Mouse (Mus musculus) gastrocnemius, postnatal 36 days (tissue): ENCODE results near the gene Tbx18. TPM values are rescaled to one million over a fixed set of nuclear protein-coding genes. Genes with fewer than 3 reads are reported as not detected.

ENCODE experiments used
- DNase-seq, 2 experiments: peaks; one replicate each; pipeline ENCODE4 v3.0.0; 2022
- intact Hi-C: fragments of 180-260 bp; cut with DNase I; formaldehyde crosslinking; loops from one replicate; pipeline ENCODE4 v1.15.1; 2025
- long read RNA-seq, 2 experiments: library from polyadenylated mRNA; stranded (forward); transcript quantifications; one replicate each; pipeline ENCODE4 v2.0.0; 2021
- total RNA-seq, 2 experiments: library from RNA; stranded (reverse); gene quantifications; 2 replicates each; pipeline ENCODE4 v1.2.3; 2021

Gene Tbx18
- under 1 TPM; 0.64 to 0.79 TPM for total RNA-seq
- long read RNA-seq, experiment 1, result 0 reads
- long read RNA-seq, experiment 2, full-length matches to known transcripts, result 1 of 1 reads
- long read RNA-seq, experiment 2, partial matches to known transcripts, result 0 of 1 reads
- long read RNA-seq, experiment 2, other reads (novel, unspliced or antisense), result 0 of 1 reads

DNA sequence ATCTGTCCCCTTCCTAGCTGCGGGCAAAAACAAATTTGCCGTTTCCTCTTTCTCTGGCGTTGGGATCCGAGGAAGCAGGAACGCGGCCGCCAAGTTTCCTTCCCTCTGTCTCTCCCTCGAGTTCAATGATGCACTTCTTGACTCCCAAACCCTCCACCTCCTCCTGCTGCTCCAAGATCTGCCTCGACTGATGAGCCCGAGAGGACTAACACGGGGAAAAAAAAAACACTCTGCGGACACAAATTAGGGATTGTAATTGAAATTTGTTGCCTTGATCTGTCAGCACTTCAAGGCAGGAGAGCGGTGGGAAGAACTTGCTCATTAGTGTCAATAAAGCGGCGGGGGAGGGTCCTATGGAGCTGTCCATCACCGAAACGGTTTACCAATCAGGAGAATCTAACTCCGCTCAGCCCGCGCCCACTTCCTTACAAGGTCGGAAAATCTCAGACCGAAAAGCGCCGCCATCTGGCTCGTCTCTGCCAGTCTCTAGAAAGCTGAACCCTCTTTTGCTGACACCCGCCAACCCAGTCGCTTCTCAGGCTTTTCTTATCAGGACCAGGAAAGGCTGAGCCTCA lies at the start of gene Tbx18:
Tbx18 (minus strand) TSS at position 300 of the 575 bp plus-strand sequence.
- peak; percentile 58 to 72 for DNase-seq
- intact Hi-C loops, result no loop called here

DNA sequence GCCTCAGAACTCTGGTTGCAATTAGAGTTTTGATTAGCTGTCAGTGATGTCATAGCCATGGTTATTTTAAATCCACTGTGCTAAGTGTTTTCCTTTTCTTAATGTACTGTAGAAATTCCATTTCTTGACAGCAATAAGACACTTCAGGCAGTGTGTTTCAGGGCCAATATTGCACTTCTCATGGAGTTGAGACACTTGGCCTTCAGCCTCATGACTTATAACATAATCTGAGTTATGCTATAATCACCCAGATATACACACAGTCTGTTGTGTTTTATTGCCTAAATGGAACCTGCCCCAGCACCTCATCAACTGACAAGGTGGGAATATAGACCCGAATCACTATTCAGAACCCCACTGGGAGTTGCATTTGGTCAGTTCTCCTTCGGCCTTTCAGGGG lies 42.9 kb upstream of the Tbx18 start:
- intact Hi-C loops, result no loop called here
- no peak for DNase-seq

DNA sequence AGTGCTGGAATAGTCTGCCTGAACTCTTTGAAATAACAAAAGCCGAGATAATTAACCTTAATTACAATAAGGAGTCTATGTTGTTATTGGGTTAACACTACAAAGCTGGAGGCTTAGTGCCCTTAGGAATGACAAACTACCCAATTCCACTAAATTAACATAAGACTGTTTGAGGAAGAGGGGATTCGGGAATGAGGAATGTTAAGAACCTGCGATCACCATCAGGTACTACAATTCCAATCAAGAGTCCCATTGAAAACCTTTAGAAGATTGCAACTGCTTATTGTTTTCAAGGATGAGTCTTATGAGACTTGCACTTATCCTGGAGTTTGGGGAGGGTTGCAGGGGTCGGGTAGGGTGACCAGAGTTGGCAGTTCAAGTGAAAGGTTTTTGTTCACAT lies 24.6 kb upstream of the Tbx18 start:
- intact Hi-C loops, result no loop called here
- DNase-seq, result no peak

DNA sequence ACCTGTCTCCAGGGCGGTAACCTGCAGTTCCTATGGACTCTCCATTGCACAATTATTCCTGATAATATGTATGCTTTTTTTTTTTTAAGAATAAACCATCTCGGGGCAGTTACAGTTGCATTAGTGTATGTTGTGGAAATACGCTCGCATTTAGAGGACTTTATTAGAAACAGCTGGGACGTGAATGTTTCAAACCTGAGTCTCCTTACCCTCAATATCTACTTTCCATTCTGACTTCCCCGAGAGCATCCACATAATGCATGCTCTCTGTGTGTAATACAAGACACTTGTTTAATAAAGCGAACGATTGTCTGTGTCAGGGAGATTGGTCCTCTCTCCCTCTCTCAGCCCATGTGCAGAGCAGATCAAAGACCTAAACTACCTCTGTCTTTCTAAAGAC lies 10.5 kb upstream of the Tbx18 start:
- DNase-seq, result no peak
- intact Hi-C loops, result no loop called here

DNA sequence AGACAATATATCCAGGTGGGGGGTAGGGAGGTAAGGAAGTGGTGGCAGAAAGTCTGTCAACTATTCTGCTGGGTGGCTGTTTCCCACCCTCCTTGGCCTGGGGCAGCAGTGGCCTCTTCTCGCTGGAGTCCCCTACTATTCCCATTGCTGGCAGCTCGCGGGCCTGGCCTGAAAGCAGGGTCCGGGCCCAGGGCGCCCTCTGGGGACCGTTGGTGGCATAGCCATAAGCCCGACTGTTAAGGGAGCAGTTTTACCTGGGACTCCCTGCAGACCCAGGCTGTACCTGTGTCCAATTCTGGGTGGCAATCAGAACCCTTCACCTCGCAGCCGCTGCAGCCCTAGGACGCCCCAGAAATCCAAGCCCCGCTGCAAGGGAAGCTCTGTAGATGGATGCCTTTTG lies 9.6 kb upstream of the Tbx18 start:
- DNase-seq, result peak; percentile 26
- intact Hi-C loops, result no loop called here

DNA sequence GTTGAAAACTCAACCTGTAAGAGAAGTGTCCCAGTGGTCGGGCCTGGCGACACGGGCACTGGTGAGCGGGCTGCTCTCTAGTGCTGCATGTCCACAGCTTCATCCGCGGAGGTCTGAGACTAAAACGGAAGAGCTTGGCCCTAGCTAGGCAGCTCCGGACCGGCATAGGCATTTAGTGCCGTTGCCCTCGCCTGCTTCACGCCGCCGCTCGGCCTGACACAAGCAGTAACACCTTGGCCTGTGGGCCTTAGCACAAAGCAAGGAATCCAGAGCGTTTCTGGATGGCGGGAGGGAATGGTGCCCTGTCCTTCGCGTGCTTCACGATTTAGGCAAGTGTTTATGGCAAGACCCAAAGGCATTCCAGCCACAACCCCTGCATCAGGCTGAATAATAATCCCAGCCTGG lies 9.2 kb upstream of the Tbx18 start:
- intact Hi-C loops, result no loop called here
- DNase-seq, result no peak

DNA sequence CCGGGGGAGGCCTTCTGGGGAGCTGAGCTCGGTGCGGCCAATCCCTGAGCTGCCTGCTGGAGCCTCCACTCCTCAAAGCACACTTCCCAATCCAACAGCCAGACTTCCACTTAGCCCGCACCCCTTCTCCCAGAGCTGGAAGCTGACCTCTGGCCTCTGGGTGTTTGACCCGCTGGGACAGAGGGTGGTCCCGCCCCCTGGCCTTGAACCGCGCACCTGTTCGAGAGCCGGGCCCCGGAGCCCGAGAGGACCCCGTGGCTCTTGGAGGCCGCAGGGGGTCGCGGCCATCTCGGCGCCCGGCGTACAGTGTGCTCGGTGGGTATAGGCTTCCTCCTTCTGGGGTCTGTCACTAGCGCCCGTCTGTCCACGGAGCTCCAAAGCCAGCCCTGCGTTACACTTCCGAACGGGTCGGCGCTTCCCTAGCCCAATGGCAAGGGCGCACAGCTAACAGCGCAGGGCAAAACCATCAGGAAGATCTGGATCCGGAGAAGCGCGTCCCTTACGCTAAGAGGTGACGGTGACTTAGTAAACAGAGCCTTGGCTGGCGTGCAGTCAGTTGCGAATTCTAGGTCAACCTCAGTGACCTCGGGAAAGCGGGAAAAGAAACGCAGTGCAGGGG lies 8.6 kb upstream of the Tbx18 start:
- intact Hi-C loops, result no loop called here
- no peak for DNase-seq

DNA sequence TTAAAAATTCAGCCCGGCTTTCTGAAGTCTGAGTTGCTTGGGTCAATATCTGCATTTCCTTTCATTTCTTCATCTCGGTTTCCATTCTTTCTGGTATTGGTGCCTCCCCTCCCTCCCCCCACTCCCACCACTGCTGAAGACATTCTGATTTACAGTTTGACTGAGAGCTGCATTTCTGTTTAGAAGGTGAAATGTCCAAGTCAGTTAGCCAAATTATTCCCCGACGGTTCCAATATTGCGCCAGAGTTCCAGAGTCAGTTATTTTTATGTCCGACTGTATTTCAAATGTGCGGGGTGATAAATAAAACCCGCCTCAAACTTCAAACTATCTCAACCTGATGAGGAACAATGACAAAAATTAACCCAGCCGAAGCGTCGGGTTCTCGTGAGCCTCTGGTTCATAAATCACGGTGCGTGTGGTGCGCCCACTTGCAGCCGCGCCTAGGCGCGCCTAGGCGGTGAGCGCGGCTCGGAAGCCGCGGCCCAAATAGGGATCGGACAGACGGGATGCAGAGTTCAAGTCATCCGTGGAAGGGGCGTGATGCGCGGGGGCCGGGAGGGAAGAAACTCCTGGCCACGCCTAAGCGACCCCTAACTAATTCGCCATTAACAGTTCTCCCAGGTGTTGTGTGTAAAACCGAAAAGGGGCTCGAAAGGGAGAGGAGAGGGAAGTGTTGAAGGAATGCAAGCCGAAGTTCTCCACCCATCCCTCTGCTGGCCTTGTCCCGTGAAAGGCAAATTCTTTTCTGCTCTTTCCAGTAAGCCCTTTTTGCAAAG lies 7.9 kb upstream of the Tbx18 start:
- DNase-seq, result no peak
- intact Hi-C loops, result no loop called here

DNA sequence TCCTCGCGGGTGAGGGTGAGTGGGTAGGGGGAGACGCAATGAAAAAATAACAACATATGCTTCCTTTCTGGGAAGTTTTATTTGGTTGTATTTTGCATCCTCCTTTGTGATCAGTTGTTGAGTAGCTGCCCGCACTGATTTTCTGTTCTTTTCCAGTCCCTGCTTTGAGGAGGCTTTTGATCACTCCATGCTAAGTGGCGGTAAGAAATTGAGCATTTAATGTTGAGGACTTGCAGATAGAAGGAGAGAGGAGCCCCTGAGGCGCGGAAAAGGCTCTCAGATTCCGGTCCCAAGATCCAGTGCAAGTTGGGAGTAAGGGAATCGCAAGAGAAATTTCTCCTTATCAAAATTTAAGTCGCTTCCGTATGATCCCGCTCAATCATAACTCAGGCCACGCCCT lies 7.1 kb upstream of the Tbx18 start:
- intact Hi-C loops, result no loop called here
- no peak for DNase-seq

DNA sequence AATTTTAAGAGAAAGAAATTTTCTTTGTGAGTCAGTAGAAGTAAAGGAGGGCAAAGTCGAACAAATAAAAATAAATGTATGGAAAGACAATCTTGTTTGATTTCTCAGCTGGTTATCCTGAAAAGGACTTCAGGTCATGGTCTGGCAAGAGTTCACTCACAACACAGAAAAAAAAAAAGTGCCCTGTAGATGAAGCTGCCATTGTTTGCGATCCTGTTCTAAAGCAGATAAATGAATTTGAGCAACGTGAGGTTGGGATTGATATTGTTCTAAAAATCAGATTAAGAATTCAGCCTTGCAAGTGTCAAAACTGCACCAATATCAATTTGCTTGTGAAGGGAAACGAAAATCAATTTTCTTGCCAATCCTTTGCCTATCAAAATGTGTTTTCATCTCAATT lies 6.2 kb upstream of the Tbx18 start:
- DNase-seq, result no peak
- intact Hi-C loops, result no loop called here

DNA sequence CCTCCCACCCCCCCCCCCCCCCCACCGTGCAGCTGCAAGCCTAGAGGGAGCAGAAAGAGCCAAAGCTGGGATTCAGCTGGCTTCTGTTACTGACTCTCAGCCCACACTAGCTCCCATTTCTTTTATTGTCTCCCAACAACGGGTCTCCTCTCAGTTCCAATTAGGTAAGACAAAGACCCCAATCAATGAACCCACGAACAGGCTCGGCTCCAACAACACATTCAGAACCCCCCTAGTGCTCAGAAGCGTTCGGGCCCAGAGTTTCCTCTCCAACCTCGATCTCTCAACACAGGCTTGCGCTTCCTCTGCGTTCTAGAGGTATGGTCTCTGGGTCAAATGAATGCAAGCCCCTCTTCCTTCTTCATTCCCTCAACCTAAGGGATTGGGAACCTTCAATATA lies 4.0 kb upstream of the Tbx18 start:
- DNase-seq, result no peak
- intact Hi-C loops, result no loop called here

DNA sequence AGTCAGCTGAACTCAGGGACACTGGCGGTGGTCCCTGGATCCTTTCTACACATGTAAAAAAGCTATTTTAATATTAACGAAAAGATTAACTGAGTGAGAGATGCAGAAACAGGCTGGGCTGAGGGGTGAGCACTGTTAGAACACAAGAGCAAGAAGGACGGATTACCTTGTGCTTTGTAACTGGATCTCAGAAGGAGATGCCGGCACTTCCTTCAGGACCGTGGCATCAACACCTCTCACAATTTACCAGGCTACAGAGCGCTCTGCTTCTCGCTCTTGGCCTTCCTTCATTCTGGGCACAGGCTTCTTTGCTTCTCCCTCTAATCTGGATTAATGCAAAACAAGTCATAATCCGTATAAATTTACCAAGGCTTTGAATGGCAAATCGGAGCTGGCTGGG lies 3.6 kb upstream of the Tbx18 start:
- intact Hi-C loops, result no loop called here
- no peak for DNase-seq

DNA sequence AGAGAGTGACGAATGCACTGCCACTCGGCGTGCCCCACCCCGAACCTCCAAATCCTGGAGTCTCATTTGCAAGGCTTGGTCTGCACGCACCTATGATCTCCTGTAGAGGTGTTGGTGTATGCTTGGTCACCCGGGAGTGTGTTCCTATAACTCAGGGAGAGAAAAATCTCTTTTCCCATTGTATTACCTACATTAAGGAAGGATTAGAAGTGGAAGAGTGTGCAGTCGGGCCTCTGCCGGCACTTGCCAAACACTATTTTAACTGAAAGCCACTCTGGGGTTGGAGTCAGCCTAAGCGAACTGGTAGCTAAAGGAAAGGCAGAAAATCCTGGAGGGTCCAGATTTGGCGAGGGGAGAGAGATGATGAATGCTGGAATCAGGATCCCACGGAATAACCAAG lies 2.7 kb upstream of the Tbx18 start:
- no peak for DNase-seq
- intact Hi-C loops, result no loop called here

DNA sequence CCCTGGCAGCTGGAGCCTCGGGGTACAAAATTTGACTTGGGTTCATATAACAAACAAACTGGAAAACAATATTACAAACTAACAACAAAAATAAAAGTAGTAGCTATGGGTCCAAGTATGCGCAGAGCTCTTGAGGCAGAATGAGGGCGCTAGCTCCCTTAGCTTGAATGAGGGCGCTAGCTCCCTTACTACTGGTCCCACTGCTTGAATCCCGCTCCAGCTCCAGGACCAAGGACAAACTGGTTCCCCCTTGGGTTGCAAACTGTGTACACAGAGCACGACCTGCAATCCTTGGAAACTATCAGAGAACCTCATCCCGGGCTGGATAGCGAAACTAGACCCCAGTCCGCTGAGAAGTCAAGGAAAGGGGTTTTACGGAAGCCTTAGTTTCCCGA lies 2.2 kb upstream of the Tbx18 start:
- intact Hi-C loops, result no loop called here
- no peak for DNase-seq

DNA sequence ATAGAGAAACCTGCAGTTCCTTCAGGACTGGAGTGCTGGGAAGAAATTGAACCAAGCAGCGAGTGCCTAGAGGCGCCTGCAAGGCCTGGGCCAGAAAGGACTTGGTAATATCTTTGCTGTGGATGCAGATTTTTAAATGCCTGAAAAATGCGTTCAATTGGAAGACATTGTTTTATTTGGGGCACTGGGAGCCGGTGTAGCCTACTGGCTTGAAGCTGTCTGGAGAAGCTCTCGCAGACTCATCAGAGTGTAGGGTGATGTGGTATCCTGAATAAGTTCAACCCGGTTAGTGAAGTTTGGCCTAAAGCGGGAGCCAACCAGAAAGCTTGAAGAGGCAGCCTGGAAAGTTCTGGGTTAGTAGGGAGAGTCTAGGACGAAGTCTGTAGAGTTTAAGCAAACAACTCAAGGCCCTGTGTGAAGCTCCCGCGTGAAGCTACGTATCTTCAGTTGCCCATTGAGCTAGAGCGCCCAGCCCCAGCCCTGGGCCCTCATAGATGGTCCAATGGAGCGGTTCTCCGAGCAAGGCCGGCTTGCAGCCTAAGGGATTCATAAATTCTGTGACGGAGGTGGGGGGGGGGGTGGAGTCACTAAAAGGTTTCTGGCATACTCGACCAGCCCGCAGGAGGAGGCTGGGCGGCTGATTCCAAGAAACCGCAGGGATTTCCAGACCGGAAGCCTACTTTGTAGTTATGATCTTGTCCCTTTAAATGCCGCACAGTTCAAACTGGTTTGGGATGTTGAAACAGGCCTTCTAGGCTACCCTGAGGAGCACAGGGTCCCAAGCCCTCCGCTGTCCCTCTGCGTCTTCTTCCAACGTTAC lies 1.6 kb upstream of the Tbx18 start:
- no peak for DNase-seq
- intact Hi-C loops, result no loop called here

DNA sequence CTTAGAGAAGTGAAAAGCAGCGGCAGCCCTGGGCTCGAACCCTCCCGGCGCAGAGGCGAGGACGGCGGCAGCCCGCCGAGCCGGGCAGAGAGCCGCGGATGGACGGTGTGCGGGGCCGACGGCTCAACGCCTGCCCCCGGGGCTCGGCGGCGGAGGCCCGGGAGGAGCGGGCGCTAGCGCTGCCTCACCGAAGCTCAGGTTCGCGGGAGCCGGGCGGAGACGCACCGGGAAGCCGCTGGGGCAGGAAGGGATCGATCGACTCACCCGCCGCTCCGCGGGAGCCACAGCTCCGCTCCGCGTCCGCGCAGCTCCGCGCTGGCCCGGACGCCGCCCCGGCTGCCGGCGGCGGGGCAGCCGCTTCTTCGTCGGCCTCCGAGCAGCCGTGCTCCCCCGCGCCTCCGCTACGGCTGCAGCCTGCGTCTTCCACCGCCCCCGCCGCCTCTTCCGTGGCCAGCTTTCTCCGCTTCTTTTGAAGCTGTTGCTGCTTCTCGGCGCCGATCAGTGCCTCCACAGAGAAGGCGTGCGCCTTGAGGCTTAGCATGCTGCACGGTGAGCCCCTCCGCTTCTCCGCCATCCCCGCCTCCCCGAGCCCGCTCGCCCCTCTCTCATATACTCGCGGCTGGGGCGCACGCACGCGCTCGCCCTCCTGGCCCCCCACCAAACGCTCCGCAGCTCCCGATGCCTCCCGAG lies 644 bp downstream of the Tbx18 start:
- intact Hi-C loops, result no loop called here
- DNase-seq, result peak in 1 of 2 experiments; percentile 10

DNA sequence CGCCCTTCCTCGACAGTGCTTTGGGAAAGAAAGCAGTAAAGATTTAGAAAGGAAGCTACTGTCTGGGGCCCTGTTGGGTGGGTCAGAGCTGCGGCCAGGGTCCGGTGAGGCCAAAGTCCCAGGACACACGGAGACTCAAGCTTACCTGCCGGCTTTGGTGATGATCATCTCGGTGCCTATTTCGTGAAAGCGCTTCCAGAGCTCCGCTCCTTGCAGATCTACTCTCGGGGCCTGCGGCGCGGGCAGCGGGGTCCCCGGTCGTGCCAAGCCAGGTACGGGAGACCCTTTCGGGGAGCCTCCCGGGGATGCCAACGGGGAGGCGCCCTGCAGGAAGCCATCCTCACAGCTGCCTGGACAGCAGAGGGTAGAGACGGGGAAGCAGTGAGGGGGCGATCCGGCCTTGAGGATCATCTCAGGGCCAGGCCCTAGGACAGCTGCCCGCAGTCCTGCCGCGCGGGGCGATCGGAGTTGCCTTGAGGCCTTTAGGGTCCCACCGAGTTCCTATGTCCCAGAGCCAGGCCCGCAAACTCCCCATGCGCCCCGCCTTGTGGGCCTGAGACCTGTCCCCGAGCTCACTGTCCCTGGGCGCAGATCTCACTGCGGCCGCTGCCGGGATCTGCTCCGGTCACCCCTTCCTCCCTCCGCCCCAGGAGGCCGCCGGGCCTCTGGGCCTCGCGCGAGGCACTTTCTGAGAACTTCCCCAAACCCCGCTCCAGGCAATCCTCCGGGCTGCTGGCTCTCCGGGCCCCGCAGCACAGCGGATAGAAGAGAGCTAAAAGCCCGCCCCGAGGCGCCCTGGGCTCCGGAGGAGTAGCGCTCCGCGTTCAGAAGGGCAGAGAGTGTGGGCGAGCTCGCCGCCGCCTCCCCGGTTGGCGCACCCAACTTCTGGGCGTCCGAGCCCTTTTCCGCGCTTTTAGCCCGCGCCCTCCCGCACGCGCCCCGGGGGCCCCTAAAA lies 1.5 kb downstream of the Tbx18 start:
- peak; percentile 19 to 47 for DNase-seq
- intact Hi-C loops, result no loop called here

DNA sequence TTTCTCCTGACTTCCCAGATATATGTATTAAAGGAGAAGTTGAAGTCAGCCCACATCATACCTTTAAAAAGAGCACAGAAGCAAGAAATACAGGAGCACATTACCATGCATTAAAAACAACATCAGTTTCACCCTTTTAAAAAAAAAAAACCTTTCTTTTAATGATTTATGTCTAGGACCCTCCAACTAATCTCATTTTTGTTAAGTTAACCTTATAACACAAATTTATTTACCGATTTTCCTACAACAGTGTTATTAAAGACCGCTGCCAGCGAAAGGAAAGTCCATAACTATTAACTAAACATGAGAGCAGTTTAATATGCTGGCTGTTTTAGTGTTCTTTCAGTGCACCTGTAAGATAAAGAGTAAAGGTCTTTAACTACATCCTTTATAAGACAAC lies 3.0 kb downstream of the Tbx18 start:
- intact Hi-C loops, result no loop called here
- DNase-seq, result no peak
